Mouse (Mus musculus) erythroblast, embryonic 14.5 days (primary cell): Measurements from ENCODE around the gene Spata31d1d.
"Not testable (repeated sequence)": the region's sequence is repeated elsewhere in the genome, so short reads cannot be mapped to it uniquely, and the experiment has no call there.

Experiments
- GATA1 ChIP-seq: IDR thresholded peaks from 2 replicates; pipeline ENCODE4 v1.6.1; 2012; ENCODE audit warnings: low read length, inconsistent platforms, mixed read lengths
- TAL1 ChIP-seq: IDR thresholded peaks from 3 replicates; pipeline ENCODE4 v1.6.1; 2012; ENCODE audit warnings: low read length, inconsistent platforms, mixed read lengths

DNA sequence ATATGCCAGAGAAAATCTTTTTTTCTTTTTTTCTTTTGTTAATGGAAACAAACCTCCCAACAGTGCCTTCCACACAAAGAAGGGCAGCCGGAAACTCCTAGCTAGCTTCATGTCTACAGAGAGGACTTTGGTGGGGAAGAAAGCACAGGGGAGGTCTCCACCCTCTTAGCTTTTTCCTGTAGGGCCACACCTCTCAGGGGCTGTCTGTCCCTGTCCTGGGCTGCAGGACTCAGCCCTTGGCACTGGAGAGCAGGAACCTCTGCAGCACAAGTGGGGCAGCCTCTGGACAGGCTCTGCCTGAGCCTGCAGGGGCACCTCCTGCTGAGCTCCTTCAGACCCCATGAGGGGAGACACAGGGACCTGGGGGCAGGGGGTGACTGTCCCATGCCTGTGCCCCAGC lies 31.4 kb downstream of the Spata31d1d start:
- not testable (repeated sequence) for TF ChIP-seq TAL1, GATA1
